Mouse (Mus musculus) heart, postnatal 0 days (tissue): ENCODE measurements around the gene Plxna4.

ENCODE experiments used
- CTCF ChIP-seq: IDR thresholded peaks from 2 replicates; pipeline ENCODE4 v1.5.1; 2016; ENCODE audit warnings: antibody characterized with exemption, control low read depth, low read depth
- EP300 ChIP-seq: IDR thresholded peaks from 2 replicates; pipeline ENCODE4 v1.6.1; 2016; ENCODE audit warnings: antibody characterized with exemption, low read depth

- TF ChIP-seq CTCF (no peak), EP300 (no peak)
Measured at GRCm38 (mm10) chr6:32139537-32139936, 448.5 kb downstream of the Plxna4 start.
